23 mouse cellular contexts compared by ENCODE assay signal in genomic region chr8:9423590-9423989, GRCm38 (mm10).
DNase-seq lines count a peak whose midpoint lies in the region; ATAC-seq and TF ChIP-seq lines count a peak whose summit lies in the region.
"Had no signal": no experiment of that assay in that cellular context is flagged by ENCODE, and none has a peak within 500 bp of the region (broad histone marks: within the 10 kb centered on the region; RNA-seq: fewer than 3 reads in every experiment).

No protein-coding gene starts in this region.

- ATAC-seq in heart, embryonic 16.5 days (replicated peaks; ENCODE audit: extremely low read depth, insufficient read depth, low FRiP score) = 0 out of 2 replicates have a peak, but pooled peaks have one; percentile 32
- ATAC-seq in midbrain, embryonic 16.5 days = peak; percentile 29; the same call in 1 of the 2 replicates
- peak; percentile 94 for ATAC-seq in common myeloid progenitor, adult 5-6 weeks (replicated peaks; ENCODE audit: low read depth, poor library complexity, severe bottlenecking)
- ATAC-seq in megakaryocyte progenitor cell, adult 5-6 weeks (replicated peaks; ENCODE audit: poor library complexity) = peak; percentile 98
- ATAC-seq: liver, embryonic 12.5 days had no signal

- H3K36me3 ChIP-seq in heart, embryonic 16.5 days (ENCODE audit: control insufficient read depth, insufficient read depth) = no peaks in the 10 kb centered on the region
- H3K36me3 ChIP-seq in midbrain, embryonic 16.5 days (ENCODE audit: control insufficient read depth, insufficient read depth, low read length) = no peaks in the 10 kb centered on the region
- no peaks in the 10 kb centered on the region for H3K36me3 ChIP-seq in midbrain, embryonic 10.5 days
- H3K36me3 ChIP-seq: embryonic facial prominence, embryonic 10.5 days; forebrain, embryonic 12.5 days; limb, embryonic 12.5 days; liver, embryonic 12.5 days; midbrain, embryonic 12.5 days had no signal

- no peak overlapping the region for H3K27ac ChIP-seq in heart, embryonic 16.5 days (ENCODE audit: low read length)
- no peak overlapping the region for H3K27ac ChIP-seq in midbrain, embryonic 16.5 days (ENCODE audit: low read length)
- no peak overlapping the region for H3K27ac ChIP-seq in midbrain, embryonic 10.5 days (replicated peaks)
- H3K27ac ChIP-seq in cerebellum, adult 2 months (ENCODE audit: insufficient read depth, low read length) = no peak overlapping the region
- H3K27ac ChIP-seq: embryonic facial prominence, embryonic 10.5 days; forebrain, embryonic 12.5 days; kidney, postnatal 0 days; limb, embryonic 12.5 days; liver, embryonic 12.5 days; midbrain, embryonic 12.5 days had no signal

- no peaks in the 10 kb centered on the region for H3K27me3 ChIP-seq in heart, embryonic 16.5 days (ENCODE audit: control insufficient read depth, insufficient read depth, low read length)
- no peaks in the 10 kb centered on the region for H3K27me3 ChIP-seq in midbrain, embryonic 16.5 days (ENCODE audit: control insufficient read depth, insufficient read depth, low read depth, low read length)
- H3K27me3 ChIP-seq in midbrain, embryonic 10.5 days (ENCODE audit: low read depth, poor library complexity, severe bottlenecking) = no peaks in the 10 kb centered on the region
- no peaks in the 10 kb centered on the region for H3K27me3 ChIP-seq in cerebellum, adult 2 months (ENCODE audit: control insufficient read depth, insufficient read depth, low read length)
- H3K27me3 ChIP-seq: forebrain, embryonic 12.5 days; limb, embryonic 12.5 days; liver, embryonic 12.5 days; midbrain, embryonic 12.5 days had no signal

- no peaks in the 10 kb centered on the region for H3K9me3 ChIP-seq in heart, embryonic 16.5 days (replicated peaks; ENCODE audit: control insufficient read depth, low read length)
- no peaks in the 10 kb centered on the region for H3K9me3 ChIP-seq in midbrain, embryonic 16.5 days (replicated peaks; ENCODE audit: control insufficient read depth, low read length, poor library complexity, severe bottlenecking)
- H3K9me3 ChIP-seq in midbrain, embryonic 10.5 days (replicated peaks) = no peaks in the 10 kb centered on the region
- H3K9me3 ChIP-seq: embryonic facial prominence, embryonic 10.5 days; forebrain, embryonic 12.5 days; limb, embryonic 12.5 days; liver, embryonic 12.5 days; midbrain, embryonic 12.5 days had no signal

- no peak for TF ChIP-seq CTCF in cerebellum, adult 2 months (IDR thresholded peaks at IDR 0.05; ENCODE audit: borderline replicate concordance, insufficient read depth, low read depth, low read length)

- no peak overlapping the region for H3K4me3 ChIP-seq in heart, embryonic 16.5 days (ENCODE audit: low read length)
- H3K4me3 ChIP-seq in midbrain, embryonic 16.5 days (ENCODE audit: low read depth, low read length) = no peak overlapping the region
- no peak overlapping the region for H3K4me3 ChIP-seq in midbrain, embryonic 10.5 days
- no peak overlapping the region for H3K4me3 ChIP-seq in cerebellum, adult 2 months (replicated peaks; ENCODE audit: insufficient read depth, low read depth, low read length)
- H3K4me3 ChIP-seq: embryonic facial prominence, embryonic 10.5 days; forebrain, embryonic 12.5 days; limb, embryonic 12.5 days; liver, embryonic 12.5 days; midbrain, embryonic 12.5 days had no signal

- no peak for DNase-seq in heart, postnatal 10 days
- no peak for DNase-seq in midbrain, embryonic 10.5 days (ENCODE audit: low spot score)
- DNase-seq in cerebellum, adult 2 months = no peak
- DNase-seq: adrenal gland, postnatal 36 days; B cell, adult 2 months; cerebellum, adult 8-10 months; gastrocnemius, postnatal 10 days; kidney, adult 18-20 months; lung, embryonic 14.5 days; lung, postnatal 36 days; right cerebral cortex, postnatal 14 days; spleen, adult 18-20 months; thymus, postnatal 4 days had no signal

- no peak overlapping the region for H3K4me2 ChIP-seq in heart, embryonic 16.5 days (ENCODE audit: low read depth, low read length)
- H3K4me2 ChIP-seq in midbrain, embryonic 16.5 days (ENCODE audit: low read length) = no peak overlapping the region
- H3K4me2 ChIP-seq: forebrain, embryonic 12.5 days; limb, embryonic 12.5 days; liver, embryonic 12.5 days; lung, embryonic 14.5 days; midbrain, embryonic 12.5 days had no signal

- 0 out of 2 replicates have a peak, but pooled peaks cover 5% of the 10 kb centered on the region for H3K4me1 ChIP-seq in heart, embryonic 16.5 days (ENCODE audit: control insufficient read depth, insufficient read depth, low read length)
- H3K4me1 ChIP-seq in midbrain, embryonic 16.5 days (ENCODE audit: control insufficient read depth, insufficient read depth, low read length) = no peaks in the 10 kb centered on the region
- H3K4me1 ChIP-seq in midbrain, embryonic 10.5 days = no peaks in the 10 kb centered on the region
- H3K4me1 ChIP-seq in cerebellum, adult 2 months (ENCODE audit: control insufficient read depth, insufficient read depth, low read length) = peaks cover 3% of the 10 kb centered on the region
- H3K4me1 ChIP-seq: embryonic facial prominence, embryonic 10.5 days; forebrain, embryonic 12.5 days; liver, embryonic 12.5 days; midbrain, embryonic 12.5 days had no signal

- intact Hi-C loops in heart, postnatal 10 days (cut with DNase I) = no loop called here

- H3K9ac ChIP-seq in heart, embryonic 16.5 days (ENCODE audit: low read length) = no peak overlapping the region
- H3K9ac ChIP-seq in midbrain, embryonic 16.5 days (ENCODE audit: low read depth, low read length) = no peak overlapping the region
- H3K9ac ChIP-seq: forebrain, embryonic 12.5 days; limb, embryonic 12.5 days; liver, embryonic 12.5 days; lung, embryonic 14.5 days; midbrain, embryonic 12.5 days had no signal

- no peak for TF ChIP-seq POLR2A in cerebellum, adult 2 months (IDR thresholded peaks at IDR 0.05; ENCODE audit: borderline replicate concordance, insufficient read depth, low read length)

- 11% methylated on average over 5 of the region's 5 CpGs for WGBS in heart, embryonic 16.5 days
- WGBS in midbrain, embryonic 16.5 days = 69% methylated on average over 5 of the region's 5 CpGs
- WGBS in midbrain, embryonic 10.5 days = 80% methylated on average over 5 of the region's 5 CpGs
- WGBS in cerebellum, adult 2 months = 47% methylated on average over 5 of the region's 5 CpGs

Comparison
In these comparisons a context has a peak if more than half of its experiments do, and no peak if none do; other contexts are left out.
1. ATAC-seq: peak in every context shown above with its lines; median percentile 98 in megakaryocyte progenitor cell, adult 5-6 weeks; 94 in common myeloid progenitor, adult 5-6 weeks; 32 in heart, embryonic 16.5 days; 29 in midbrain, embryonic 16.5 days.